16 mouse cellular contexts compared by ENCODE assay signal in the genomic region with DNA sequence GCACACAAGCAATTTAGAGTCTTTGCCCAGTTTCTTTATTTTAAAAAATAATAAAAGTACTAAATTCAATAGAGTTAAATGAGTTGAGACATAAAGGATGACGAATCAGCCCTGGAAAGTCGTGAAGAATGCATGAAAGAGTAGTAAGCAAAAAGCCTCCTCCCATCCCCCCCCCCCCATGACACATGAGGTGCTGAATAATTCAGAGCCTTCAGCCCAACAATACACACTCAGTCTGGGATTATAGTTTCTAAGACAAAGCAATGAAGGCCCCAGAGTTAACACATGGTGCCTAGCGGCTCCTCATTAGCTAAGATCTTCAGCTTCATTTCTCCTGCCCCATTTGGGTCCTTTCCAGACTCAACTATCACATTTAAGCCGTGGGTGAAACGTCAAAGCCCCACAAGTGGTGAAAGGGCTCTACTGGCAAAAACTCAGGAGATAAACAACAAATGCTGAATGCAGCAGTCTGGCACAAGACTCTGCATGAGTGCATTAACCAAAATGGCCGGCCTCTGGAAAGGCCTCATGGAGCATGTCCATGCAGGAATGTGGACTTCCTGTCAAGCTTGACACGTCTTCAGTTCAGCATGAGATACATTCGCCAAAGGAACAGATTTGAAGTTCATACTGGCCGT.
DNase-seq lines count a peak whose midpoint lies in the region; ATAC-seq lines count a peak whose summit lies in the region.
"Had no signal": no experiment of that assay in that cellular context is flagged by ENCODE, and none has a peak within 500 bp of the region (broad histone marks: within the 10 kb centered on the region; RNA-seq: fewer than 3 reads in every experiment).

No protein-coding gene starts in this region.

- intact Hi-C loops in left cerebral cortex, postnatal 10 days (cut with DNase I): no loop called here

- no peak overlapping the region for H3K9ac ChIP-seq in limb, embryonic 11.5 days (ENCODE audit: low read length)
- no peak overlapping the region for H3K9ac ChIP-seq in embryonic facial prominence, embryonic 13.5 days
- H3K9ac ChIP-seq in forebrain, embryonic 15.5 days (replicated peaks): no peak overlapping the region
- no peak overlapping the region for H3K9ac ChIP-seq in midbrain, embryonic 12.5 days (replicated peaks)
- H3K9ac ChIP-seq: heart, embryonic 15.5 days; limb, embryonic 15.5 days; lung, embryonic 15.5 days had no signal

- no peak overlapping the region for H3K4me3 ChIP-seq in limb, embryonic 11.5 days (ENCODE audit: low read depth, low read length)
- H3K4me3 ChIP-seq in limb, embryonic 10.5 days: no peak overlapping the region
- H3K4me3 ChIP-seq in embryonic facial prominence, embryonic 13.5 days: no peak overlapping the region
- H3K4me3 ChIP-seq in forebrain, embryonic 15.5 days: no peak overlapping the region
- H3K4me3 ChIP-seq in midbrain, embryonic 12.5 days: no peak overlapping the region
- H3K4me3 ChIP-seq: heart, embryonic 15.5 days; limb, embryonic 15.5 days; lung, embryonic 15.5 days had no signal

- 79% methylated on average over 9 of the region's 9 CpGs for WGBS in limb, embryonic 11.5 days
- WGBS in limb, embryonic 10.5 days: 84% methylated on average over 9 of the region's 9 CpGs
- 68% methylated on average over 9 of the region's 9 CpGs for WGBS in embryonic facial prominence, embryonic 13.5 days
- 22% methylated on average over 9 of the region's 9 CpGs for WGBS in forebrain, embryonic 15.5 days
- WGBS in midbrain, embryonic 12.5 days: 49% methylated on average over 9 of the region's 9 CpGs

- no peaks in the 10 kb centered on the region for H3K27me3 ChIP-seq in limb, embryonic 11.5 days (ENCODE audit: control insufficient read depth, insufficient read depth, low read length)
- H3K27me3 ChIP-seq in limb, embryonic 10.5 days (ENCODE audit: low read depth, poor library complexity, severe bottlenecking): no peaks in the 10 kb centered on the region
- H3K27me3 ChIP-seq in embryonic facial prominence, embryonic 13.5 days: no peaks in the 10 kb centered on the region
- no peaks in the 10 kb centered on the region for H3K27me3 ChIP-seq in forebrain, embryonic 15.5 days
- no peaks in the 10 kb centered on the region for H3K27me3 ChIP-seq in midbrain, embryonic 12.5 days
- H3K27me3 ChIP-seq: heart, embryonic 15.5 days; limb, embryonic 15.5 days; lung, embryonic 15.5 days had no signal

- no peaks in the 10 kb centered on the region for H3K9me3 ChIP-seq in limb, embryonic 11.5 days (ENCODE audit: control insufficient read depth, low read length)
- H3K9me3 ChIP-seq in limb, embryonic 10.5 days (replicated peaks): no peaks in the 10 kb centered on the region
- H3K9me3 ChIP-seq in embryonic facial prominence, embryonic 13.5 days: no peaks in the 10 kb centered on the region
- H3K9me3 ChIP-seq in forebrain, embryonic 15.5 days: no peaks in the 10 kb centered on the region
- H3K9me3 ChIP-seq in midbrain, embryonic 12.5 days: no peaks in the 10 kb centered on the region
- H3K9me3 ChIP-seq: heart, embryonic 15.5 days; limb, embryonic 15.5 days; lung, embryonic 15.5 days had no signal

- no peaks in the 10 kb centered on the region for H3K4me1 ChIP-seq in limb, embryonic 11.5 days (ENCODE audit: control insufficient read depth, insufficient read depth, low read length)
- H3K4me1 ChIP-seq in limb, embryonic 10.5 days: peaks cover 7% of the 10 kb centered on the region; the same call in 1 of the 2 replicates
- H3K4me1 ChIP-seq in embryonic facial prominence, embryonic 13.5 days: peaks cover 12% of the 10 kb centered on the region
- peaks cover 7% of the 10 kb centered on the region for H3K4me1 ChIP-seq in forebrain, embryonic 15.5 days
- H3K4me1 ChIP-seq in midbrain, embryonic 12.5 days: peaks cover 6% of the 10 kb centered on the region
- H3K4me1 ChIP-seq: lung, embryonic 15.5 days had no signal

- H3K27ac ChIP-seq in limb, embryonic 11.5 days (replicated peaks; ENCODE audit: low read depth, low read length): no peak overlapping the region
- no peak overlapping the region; the same call in 1 of the 2 replicates for H3K27ac ChIP-seq in limb, embryonic 10.5 days
- peak overlapping the region; percentile 52 for H3K27ac ChIP-seq in embryonic facial prominence, embryonic 13.5 days
- H3K27ac ChIP-seq in forebrain, embryonic 15.5 days (replicated peaks): no peak overlapping the region; the same call in 1 of the 2 replicates
- peak overlapping the region; percentile 70 for H3K27ac ChIP-seq in midbrain, embryonic 12.5 days (replicated peaks)
- H3K27ac ChIP-seq: heart, embryonic 15.5 days; lung, embryonic 15.5 days had no signal

- no peak for ATAC-seq in limb, embryonic 11.5 days (ENCODE audit: insufficient number of reproducible peaks, low FRiP score, low TSS enrichment, low read depth)
- no peak for ATAC-seq in embryonic facial prominence, embryonic 13.5 days (ENCODE audit: insufficient number of reproducible peaks, insufficient read depth, low FRiP score, low TSS enrichment, low read depth)
- ATAC-seq in forebrain, embryonic 15.5 days (replicated peaks): peak; percentile 94
- peak; percentile 90 for ATAC-seq in midbrain, embryonic 12.5 days (ENCODE audit: low FRiP score, low read depth)
- ATAC-seq: inflammation-experienced regulatory T-cells, adult 6 months had no signal

- no peak overlapping the region for H3K4me2 ChIP-seq in limb, embryonic 11.5 days (ENCODE audit: low read depth, severe bottlenecking)
- H3K4me2 ChIP-seq in embryonic facial prominence, embryonic 13.5 days: no peak overlapping the region
- H3K4me2 ChIP-seq in forebrain, embryonic 15.5 days (replicated peaks): no peak overlapping the region
- no peak overlapping the region for H3K4me2 ChIP-seq in midbrain, embryonic 12.5 days (replicated peaks)
- H3K4me2 ChIP-seq: heart, embryonic 15.5 days; limb, embryonic 15.5 days; lung, embryonic 15.5 days had no signal

- DNase-seq in limb, embryonic 11.5 days (ENCODE audit: low spot score): peak; percentile 23
- no peak for DNase-seq in limb, embryonic 10.5 days (ENCODE audit: low spot score)
- no peak for DNase-seq in left cerebral cortex, postnatal 10 days (ENCODE audit: extremely low spot score in 1 of 2, low spot score in 2 of 2)
- DNase-seq in right cerebral cortex, postnatal 25 days: no peak
- DNase-seq: cerebellum, postnatal 25 days; gastrocnemius, postnatal 25 days; kidney, postnatal 36 days; layer of hippocampus, postnatal 36 days; thymus, postnatal 36 days had no signal

- no peaks in the 10 kb centered on the region for H3K36me3 ChIP-seq in limb, embryonic 11.5 days (ENCODE audit: control insufficient read depth, insufficient read depth, low read length)
- H3K36me3 ChIP-seq in limb, embryonic 10.5 days: no peaks in the 10 kb centered on the region
- H3K36me3 ChIP-seq in embryonic facial prominence, embryonic 13.5 days: no peaks in the 10 kb centered on the region
- no peaks in the 10 kb centered on the region for H3K36me3 ChIP-seq in forebrain, embryonic 15.5 days
- no peaks in the 10 kb centered on the region for H3K36me3 ChIP-seq in midbrain, embryonic 12.5 days
- H3K36me3 ChIP-seq: heart, embryonic 15.5 days; limb, embryonic 15.5 days; lung, embryonic 15.5 days had no signal

Comparison
In these comparisons a context has a peak if more than half of its experiments do, and no peak if none do; other contexts are left out.
1. ATAC-seq: peak in forebrain, embryonic 15.5 days (single experiment) and midbrain, embryonic 12.5 days (single experiment); none in limb, embryonic 11.5 days (single experiment) and embryonic facial prominence, embryonic 13.5 days (single experiment).
2. H3K27ac ChIP-seq: peak in embryonic facial prominence, embryonic 13.5 days (single experiment) and midbrain, embryonic 12.5 days (single experiment); none in limb, embryonic 11.5 days (single experiment), limb, embryonic 10.5 days (single experiment) and forebrain, embryonic 15.5 days (single experiment).